Comparison of ENCODE assay signal across 28 mouse cellular contexts in the genomic region with DNA sequence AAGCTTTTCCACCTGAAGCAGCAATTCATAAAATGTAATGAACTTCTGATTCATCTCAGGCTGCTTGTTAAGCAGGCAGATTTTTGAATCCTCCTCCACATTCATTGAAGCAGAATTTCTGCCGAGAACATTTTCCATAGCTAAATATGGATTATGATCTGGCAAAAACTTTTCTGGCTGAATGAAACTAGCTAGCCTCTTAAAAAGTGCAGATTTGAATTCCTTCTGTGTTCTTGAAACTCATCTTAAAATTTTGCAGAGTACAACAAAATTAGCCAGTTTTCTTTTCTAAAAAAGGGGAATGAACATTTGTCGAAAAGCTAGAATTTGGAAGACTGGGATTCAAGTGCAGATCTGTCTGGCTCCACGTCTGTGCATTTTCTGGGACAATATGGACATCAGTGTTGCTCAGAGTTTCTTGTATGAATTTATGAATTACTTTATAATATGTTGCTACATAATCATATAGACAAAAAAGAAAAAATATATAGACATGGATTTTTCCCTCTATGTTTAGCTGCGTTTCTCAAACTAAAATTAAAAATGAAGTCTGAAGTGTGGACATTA.
DNase-seq lines count a peak whose midpoint lies in the region; ATAC-seq and TF ChIP-seq lines count a peak whose summit lies in the region.
"Had no signal": no experiment of that assay in that cellular context is flagged by ENCODE, and none has a peak within 500 bp of the region (broad histone marks: within the 10 kb centered on the region; RNA-seq: fewer than 3 reads in every experiment).

No protein-coding gene starts in this region.

- H3K4me1 ChIP-seq in hindbrain, embryonic 11.5 days (replicated peaks; ENCODE audit: control insufficient read depth, insufficient read depth, low read length), result no peaks in the 10 kb centered on the region
- H3K4me1 ChIP-seq: embryonic facial prominence, embryonic 13.5 days; forebrain, embryonic 12.5 days; heart, embryonic 13.5 days; hindbrain, embryonic 13.5 days; liver, embryonic 13.5 days; megakaryocyte, embryonic 14.5 days; midbrain, embryonic 13.5 days; neural tube, embryonic 12.5 days had no signal

- H3K4me2 ChIP-seq in hindbrain, embryonic 11.5 days (replicated peaks; ENCODE audit: low read depth, low read length), result no peak overlapping the region
- H3K4me2 ChIP-seq: embryonic facial prominence, embryonic 13.5 days; forebrain, embryonic 12.5 days; heart, embryonic 13.5 days; hindbrain, embryonic 13.5 days; liver, embryonic 13.5 days; lung, embryonic 14.5 days; midbrain, embryonic 13.5 days; neural tube, embryonic 12.5 days had no signal

- no peaks in the 10 kb centered on the region for H3K27me3 ChIP-seq in hindbrain, embryonic 11.5 days (ENCODE audit: control insufficient read depth, insufficient read depth, low read length)
- H3K27me3 ChIP-seq: embryonic facial prominence, embryonic 13.5 days; forebrain, embryonic 12.5 days; heart, embryonic 13.5 days; hindbrain, embryonic 13.5 days; liver, embryonic 13.5 days; megakaryocyte, embryonic 14.5 days; midbrain, embryonic 13.5 days; neural tube, embryonic 12.5 days had no signal

- no peak for ATAC-seq in hindbrain, embryonic 11.5 days (ENCODE audit: low FRiP score)
- ATAC-seq: activated CD4-positive, CD25-positive, alpha-beta regulatory T cell, adult 4 months; midbrain, embryonic 13.5 days had no signal

- intact Hi-C loops in left cerebral cortex, adult 2 months (cut with DNase I), result loop anchor here (10.0 kb wide), 1 partner anchor 1042 kb away; a partner anchor contains a TSS

- H3K4me3 ChIP-seq in left cerebral cortex, adult 2 months, result no peak overlapping the region
- H3K4me3 ChIP-seq in hindbrain, embryonic 11.5 days (ENCODE audit: low read depth, low read length), result no peak overlapping the region
- H3K4me3 ChIP-seq: embryonic facial prominence, embryonic 13.5 days; erythroblast, embryonic 14.5 days; forebrain, embryonic 12.5 days; heart, adult 2 months; heart, embryonic 13.5 days; hindbrain, embryonic 13.5 days; liver, embryonic 13.5 days; megakaryocyte, embryonic 14.5 days; midbrain, embryonic 13.5 days; neural tube, embryonic 12.5 days had no signal

- no peak for TF ChIP-seq CTCF in left cerebral cortex, adult 2 months (IDR thresholded peaks at IDR 0.05)

- no peaks in the 10 kb centered on the region for H3K9me3 ChIP-seq in hindbrain, embryonic 11.5 days (ENCODE audit: control insufficient read depth, low read length)
- H3K9me3 ChIP-seq: embryonic facial prominence, embryonic 13.5 days; forebrain, embryonic 12.5 days; heart, embryonic 13.5 days; hindbrain, embryonic 13.5 days; liver, embryonic 13.5 days; megakaryocyte, embryonic 14.5 days; midbrain, embryonic 13.5 days; neural tube, embryonic 12.5 days had no signal

- 93% methylated on average over 4 of the region's 4 CpGs for WGBS in hindbrain, embryonic 11.5 days

- no peak overlapping the region for H3K9ac ChIP-seq in hindbrain, embryonic 11.5 days (ENCODE audit: low read depth, low read length)
- H3K9ac ChIP-seq: embryonic facial prominence, embryonic 13.5 days; forebrain, embryonic 12.5 days; heart, embryonic 13.5 days; hindbrain, embryonic 13.5 days; liver, embryonic 13.5 days; lung, embryonic 14.5 days; midbrain, embryonic 13.5 days; neural tube, embryonic 12.5 days had no signal

- DNase-seq in layer of hippocampus, adult 11-12 months (ENCODE audit: low spot score), result peak; percentile 9
- no peak for DNase-seq in layer of hippocampus, postnatal 10 days (ENCODE audit: low spot score in 2 of 2)
- peak; percentile 66 for DNase-seq in brain, embryonic 18.5 days (ENCODE audit: low read depth, low spot score)
- DNase-seq in left cerebral cortex, adult 2 months (ENCODE audit: extremely low spot score in 1 of 2, low spot score in 2 of 2), result no peak
- peak; percentile 14 for DNase-seq in right cerebral cortex, postnatal 25 days
- no peak for DNase-seq in urinary bladder, postnatal 25 days (ENCODE audit: low spot score)
- no peak for DNase-seq in hindbrain, embryonic 11.5 days (ENCODE audit: low spot score)
- DNase-seq: adrenal gland, postnatal 10 days; cerebellum, adult 8-10 months; cerebellum, postnatal 36 days; embryo, embryonic 11 days; gastrocnemius, postnatal 36 days; heart, adult 2 months; heart, postnatal 14 days; kidney, adult 11 months; kidney, postnatal 4 days; liver, embryonic 13.5 days; lung, embryonic 14.5 days had no signal

- peak overlapping the region; percentile 28; the same call in 1 of the 2 replicates for H3K27ac ChIP-seq in left cerebral cortex, adult 2 months
- no peak overlapping the region for H3K27ac ChIP-seq in hindbrain, embryonic 11.5 days (ENCODE audit: low read depth, low read length)
- H3K27ac ChIP-seq: embryonic facial prominence, embryonic 13.5 days; forebrain, embryonic 12.5 days; heart, adult 2 months; heart, embryonic 13.5 days; hindbrain, embryonic 13.5 days; liver, embryonic 13.5 days; midbrain, embryonic 13.5 days; neural tube, embryonic 12.5 days; stomach, postnatal 0 days had no signal

- H3K36me3 ChIP-seq in hindbrain, embryonic 11.5 days (ENCODE audit: control insufficient read depth, insufficient read depth, low read length), result no peaks in the 10 kb centered on the region
- H3K36me3 ChIP-seq: embryonic facial prominence, embryonic 13.5 days; forebrain, embryonic 12.5 days; heart, embryonic 13.5 days; hindbrain, embryonic 13.5 days; liver, embryonic 13.5 days; midbrain, embryonic 13.5 days; neural tube, embryonic 12.5 days had no signal

Comparison
In these comparisons a context has a peak if more than half of its experiments do, and no peak if none do; other contexts are left out.
1. DNase-seq: peak in layer of hippocampus, adult 11-12 months (single experiment), brain, embryonic 18.5 days (single experiment) and right cerebral cortex, postnatal 25 days (single experiment); none in layer of hippocampus, postnatal 10 days (0 of 2), left cerebral cortex, adult 2 months (0 of 2), urinary bladder, postnatal 25 days (single experiment) and hindbrain, embryonic 11.5 days (single experiment).